29 mouse cellular contexts compared by ENCODE assay signal in the genomic region with DNA sequence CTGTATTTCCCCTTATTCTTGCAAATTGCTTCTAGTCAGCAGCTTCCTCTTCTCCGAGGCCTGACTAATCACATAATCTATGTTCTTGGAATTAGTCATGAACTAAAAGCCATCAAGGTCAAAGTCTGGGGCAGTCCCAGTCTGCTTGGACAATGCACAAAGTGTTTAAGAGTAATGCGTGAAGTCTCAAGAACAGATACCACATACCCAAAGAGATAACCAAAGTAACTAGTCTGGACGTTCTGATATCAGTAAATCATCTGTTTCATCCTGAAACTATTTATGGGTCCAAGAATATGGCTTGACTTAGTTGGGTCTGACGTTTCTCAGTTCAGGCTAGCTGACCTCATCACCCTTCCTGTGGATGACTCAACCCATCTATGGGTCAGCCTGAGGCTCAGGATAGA.
A peak's percentile ranks its signal among the peaks of the same experiment; 100 is the strongest.
DNase-seq lines count a peak whose midpoint lies in the region; ATAC-seq and TF ChIP-seq lines count a peak whose summit lies in the region.
"Had no signal": no experiment of that assay in that cellular context is flagged by ENCODE, and none has a peak within 500 bp of the region (broad histone marks: within the 10 kb centered on the region; RNA-seq: fewer than 3 reads in every experiment).

No protein-coding gene starts in this region.

- H3K36me3 ChIP-seq in kidney, adult 2 months (ENCODE audit: control insufficient read depth, insufficient read depth, low read length), result no peaks in the 10 kb centered on the region
- H3K36me3 ChIP-seq in intestine, postnatal 0 days (ENCODE audit: control insufficient read depth, insufficient read depth), result no peaks in the 10 kb centered on the region
- no peaks in the 10 kb centered on the region for H3K36me3 ChIP-seq in small intestine, adult 2 months (ENCODE audit: control insufficient read depth, insufficient read depth, low read length)
- H3K36me3 ChIP-seq: embryonic facial prominence, embryonic 10.5 days; forebrain, embryonic 10.5 days; heart, embryonic 15.5 days; hindbrain, embryonic 15.5 days; limb, embryonic 10.5 days; midbrain, embryonic 13.5 days; neural tube, embryonic 13.5 days had no signal

- TF ChIP-seq POLR2A in kidney, adult 2 months (IDR thresholded peaks at IDR 0.05; ENCODE audit: low read depth, low read length), result no peak
- TF ChIP-seq POLR2A in small intestine, adult 2 months (IDR thresholded peaks at IDR 0.05; ENCODE audit: low read depth, low read length), result no peak

- WGBS in kidney, adult 2 months, result 57% methylated on average over 4 of the region's 4 CpGs
- WGBS in intestine, postnatal 0 days, result 46% methylated on average over 4 of the region's 4 CpGs
- WGBS in small intestine, adult 2 months, result 25% methylated on average over 4 of the region's 4 CpGs

- H3K4me3 ChIP-seq in kidney, adult 2 months (ENCODE audit: insufficient read depth, low read depth, low read length), result no peak overlapping the region
- H3K4me3 ChIP-seq in intestine, postnatal 0 days (ENCODE audit: low read depth, low read length), result no peak overlapping the region
- no peak overlapping the region for H3K4me3 ChIP-seq in small intestine, adult 2 months (ENCODE audit: low read depth, low read length)
- H3K4me3 ChIP-seq: embryonic facial prominence, embryonic 10.5 days; forebrain, embryonic 10.5 days; heart, embryonic 15.5 days; hindbrain, embryonic 15.5 days; layer of hippocampus, adult 2 months; limb, embryonic 10.5 days; megakaryocyte, embryonic 14.5 days; midbrain, embryonic 13.5 days; neural tube, embryonic 13.5 days had no signal

- no peak overlapping the region for H3K9ac ChIP-seq in intestine, postnatal 0 days (ENCODE audit: low read depth, low read length)
- H3K9ac ChIP-seq: heart, embryonic 15.5 days; hindbrain, embryonic 15.5 days; liver, postnatal 0 days; midbrain, embryonic 13.5 days; neural tube, embryonic 13.5 days had no signal

- H3K9me3 ChIP-seq in intestine, postnatal 0 days (ENCODE audit: control insufficient read depth), result no peaks in the 10 kb centered on the region
- H3K9me3 ChIP-seq: embryonic facial prominence, embryonic 10.5 days; forebrain, embryonic 10.5 days; heart, embryonic 15.5 days; hindbrain, embryonic 15.5 days; limb, embryonic 10.5 days; megakaryocyte, embryonic 14.5 days; midbrain, embryonic 13.5 days; neural tube, embryonic 13.5 days had no signal

- H3K4me1 ChIP-seq in kidney, adult 2 months (ENCODE audit: control insufficient read depth, insufficient read depth, low read length), result no peaks in the 10 kb centered on the region
- no peaks in the 10 kb centered on the region for H3K4me1 ChIP-seq in intestine, postnatal 0 days (replicated peaks; ENCODE audit: control insufficient read depth, insufficient read depth, low read length)
- H3K4me1 ChIP-seq in small intestine, adult 2 months (ENCODE audit: control insufficient read depth, insufficient read depth, insufficient read length, low read length), result peaks cover 4% of the 10 kb centered on the region; the same call in 1 of the 2 replicates
- H3K4me1 ChIP-seq: embryonic facial prominence, embryonic 10.5 days; forebrain, embryonic 10.5 days; heart, embryonic 15.5 days; hindbrain, embryonic 15.5 days; limb, embryonic 10.5 days; midbrain, embryonic 13.5 days; neural tube, embryonic 13.5 days had no signal

- TF ChIP-seq CTCF in kidney, adult 2 months (conservative IDR thresholded peaks at IDR 0.05; ENCODE audit: insufficient read depth, insufficient read length, low read depth, low read length), result no peak
- no peak for TF ChIP-seq CTCF in intestine, postnatal 0 days (IDR thresholded peaks at IDR 0.05; ENCODE audit: low read depth)
- no peak for TF ChIP-seq CTCF in small intestine, adult 2 months (IDR thresholded peaks at IDR 0.05; ENCODE audit: extremely low read depth, insufficient read length, insufficient replicate concordance, low read depth, low read length)

- peak; percentile 3 for DNase-seq in kidney, adult 2 months
- DNase-seq in kidney, postnatal 10 days, result no peak
- peak; percentile 18 for DNase-seq in Muller cell, postnatal 12 days (ENCODE audit: inconsistent ontology term)
- no peak for DNase-seq in kidney, postnatal 4 days
- no peak for DNase-seq in spleen, postnatal 14 days (ENCODE audit: low spot score in 2 of 2)
- no peak for DNase-seq in heart, adult 18-20 months
- DNase-seq: adrenal gland, postnatal 14 days; cerebellum, adult 11-12 months; cerebellum, postnatal 10 days; gastrocnemius, postnatal 36 days; heart, postnatal 36 days; kidney, adult 11 months; liver, postnatal 0 days; right cerebral cortex, postnatal 4 days had no signal

- no peaks in the 10 kb centered on the region for H3K27me3 ChIP-seq in kidney, adult 2 months (replicated peaks; ENCODE audit: control insufficient read depth, insufficient read depth, low read length)
- H3K27me3 ChIP-seq in intestine, postnatal 0 days (replicated peaks; ENCODE audit: control insufficient read depth, insufficient read depth, low read length), result no peaks in the 10 kb centered on the region
- H3K27me3 ChIP-seq in small intestine, adult 2 months (ENCODE audit: control insufficient read depth, insufficient read depth, low read length), result no peaks in the 10 kb centered on the region
- H3K27me3 ChIP-seq: heart, embryonic 15.5 days had no signal

- H3K4me2 ChIP-seq in intestine, postnatal 0 days (replicated peaks; ENCODE audit: low read depth), result no peak overlapping the region
- H3K4me2 ChIP-seq: heart, embryonic 15.5 days; hindbrain, embryonic 15.5 days; liver, embryonic 11.5 days; midbrain, embryonic 13.5 days; neural tube, embryonic 13.5 days had no signal

- no peak overlapping the region for H3K27ac ChIP-seq in kidney, adult 2 months (ENCODE audit: insufficient read depth, low read depth, low read length)
- H3K27ac ChIP-seq in intestine, postnatal 0 days (ENCODE audit: low read depth, low read length), result no peak overlapping the region
- H3K27ac ChIP-seq in small intestine, adult 2 months (ENCODE audit: insufficient read depth, low read depth, low read length), result peak overlapping the region; percentile 86
- H3K27ac ChIP-seq: embryonic facial prominence, embryonic 10.5 days; forebrain, embryonic 10.5 days; heart, embryonic 15.5 days; hindbrain, embryonic 15.5 days; kidney, postnatal 0 days; layer of hippocampus, adult 2 months; limb, embryonic 10.5 days; midbrain, embryonic 13.5 days; neural tube, embryonic 13.5 days had no signal

- ATAC-seq in intestine, postnatal 0 days, result peak; percentile 88
- ATAC-seq: liver, postnatal 0 days; lung, postnatal 0 days; midbrain, embryonic 13.5 days; Patski had no signal

Comparison
In these comparisons a context has a peak if more than half of its experiments do, and no peak if none do; other contexts are left out.
1. DNase-seq: peak in kidney, adult 2 months (single experiment) and Muller cell, postnatal 12 days (single experiment); none in kidney, postnatal 10 days (single experiment), kidney, postnatal 4 days (0 of 2), spleen, postnatal 14 days (0 of 2) and heart, adult 18-20 months (0 of 2).